Mouse (Mus musculus) embryonic facial prominence, embryonic 13.5 days (tissue): ENCODE measurements around the gene Ebf4. TPM values are rescaled to one million over a fixed set of nuclear protein-coding genes. Genes with fewer than 3 reads are reported as not detected.

Experiments used
- ATAC-seq: fragments of 200-750 bp; cut with Nextera tagmentation; 2 replicates; pipeline ENCODE4 v1.8.0; 2017; ENCODE audit warnings: low read depth; ENCODE audit not compliant: insufficient number of reproducible peaks, insufficient read depth, low FRiP score, low TSS enrichment
- H3K27ac ChIP-seq: fragments of 300-500 bp; sonication (generic); 2 replicates; pipeline ENCODE4 v1.5.1; 2015; ENCODE audit warnings: moderate library complexity, mild to moderate bottlenecking, inconsistent platforms
- H3K27me3 ChIP-seq: fragments of 300-500 bp; sonication (generic); 2 replicates; pipeline ENCODE4 v1.6.1; 2015; ENCODE audit warnings: mild to moderate bottlenecking, inconsistent platforms
- H3K36me3 ChIP-seq: fragments of 300-500 bp; sonication (generic); 2 replicates; pipeline ENCODE4 v1.6.1; 2015; ENCODE audit warnings: mild to moderate bottlenecking, inconsistent platforms
- H3K4me1 ChIP-seq: fragments of 300-500 bp; sonication (generic); 2 replicates; pipeline ENCODE4 v1.6.1; 2015; ENCODE audit warnings: inconsistent platforms
- H3K4me2 ChIP-seq: fragments of 300-500 bp; sonication (generic); 2 replicates; pipeline ENCODE4 v1.6.1; 2015; ENCODE audit warnings: moderate library complexity, mild to moderate bottlenecking, inconsistent platforms
- H3K4me3 ChIP-seq: fragments of 300-500 bp; sonication (generic); 2 replicates; pipeline ENCODE4 v1.5.1; 2015; ENCODE audit warnings: mild to moderate bottlenecking, inconsistent platforms
- H3K9ac ChIP-seq: fragments of 300-500 bp; sonication (generic); 2 replicates; pipeline ENCODE4 v1.6.1; 2015; ENCODE audit warnings: mild to moderate bottlenecking, inconsistent platforms
- H3K9me3 ChIP-seq: fragments of 300-500 bp; sonication (generic); 2 replicates; pipeline ENCODE4 v1.6.1; 2016; ENCODE audit warnings: inconsistent platforms
- WGBS: fragments of 180-500 bp; shearing (Covaris S2); methylation state at CpG from one replicate; pipeline ENCODE4 v1.1.7; 2015; ENCODE audit warnings: mixed read lengths; 5-methylcytosine and 5-hydroxymethylcytosine counted together
- polyA plus RNA-seq: library from polyadenylated mRNA; unstranded; fragments of >200 nt; fragmentation: Nextera tagmentation; extraction: Ambion mirVana; gene quantifications from 2 replicates; pipeline ENCODE4 v1.2.1, GENCODE M21; 2015

Gene Ebf4
- polyA plus RNA-seq, 1 experiment from 2014 or later = 3.9 TPM

GRCm38 (mm10) chr2:130275649-130276048, 19.3 kb upstream of the Ebf4 start:
- peaks cover 29% of the 10 kb centered on the region for H3K4me1 ChIP-seq
- H3K36me3 ChIP-seq = peaks cover 51% of the 10 kb centered on the region
- 42% methylated on average over 6 of the region's 6 CpGs for WGBS
- no peak for ATAC-seq
- H3K4me2 ChIP-seq = peak overlapping the region; percentile 88
- H3K4me3 ChIP-seq = peak overlapping the region; percentile 90
- no peaks in the 10 kb centered on the region for H3K9me3 ChIP-seq
- no peak overlapping the region for H3K27ac ChIP-seq
- H3K27me3 ChIP-seq = no peaks in the 10 kb centered on the region
- H3K9ac ChIP-seq = peak overlapping the region; percentile 95; the same call in 1 of the 2 replicates

DNA sequence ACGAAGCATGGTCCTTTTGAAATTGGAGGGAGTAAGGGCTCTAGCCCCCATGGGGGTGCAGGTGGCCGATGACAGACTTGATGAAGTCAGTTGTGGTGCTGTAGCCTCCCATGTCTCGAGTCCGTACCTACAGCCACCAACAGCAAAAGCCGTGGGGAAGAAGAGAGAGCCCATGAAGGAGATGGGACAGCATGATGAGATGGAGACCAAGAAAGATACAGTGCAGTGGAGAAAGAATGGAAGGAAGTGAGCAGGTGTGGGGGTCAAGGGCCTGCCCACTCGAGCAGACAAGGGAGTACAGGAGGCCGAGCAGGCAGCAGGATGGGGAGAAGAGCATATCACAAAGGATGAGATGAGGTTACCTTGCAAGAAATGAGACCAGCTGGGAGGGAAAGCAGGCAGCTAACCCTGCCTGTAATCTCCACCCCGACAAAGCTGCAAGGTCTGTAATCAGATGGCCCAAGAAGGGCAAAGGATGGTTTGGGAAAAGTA, 15.3 kb upstream of the Ebf4 start:
- Histone ChIP-seq H3K9ac (no peak overlapping the region), H3K9me3 (no peaks in the 10 kb centered on the region), H3K27me3 (no peaks in the 10 kb centered on the region), H3K27ac (no peak overlapping the region), H3K4me3 (no peak overlapping the region), H3K4me2 (no peak overlapping the region), H3K36me3 (peaks cover 62% of the 10 kb centered on the region), H3K4me1 (peaks cover 35% of the 10 kb centered on the region)
- ATAC-seq = no peak
- WGBS = 36% methylated on average over 8 of the region's 8 CpGs

- Histone ChIP-seq H3K4me1 (peaks cover 35% of the 10 kb centered on the region), H3K9me3 (no peaks in the 10 kb centered on the region), H3K4me2 (no peak overlapping the region), H3K36me3 (peaks cover 62% of the 10 kb centered on the region), H3K27me3 (no peaks in the 10 kb centered on the region), H3K4me3 (no peak overlapping the region), H3K27ac (no peak overlapping the region), H3K9ac (no peak overlapping the region)
- WGBS = 61% methylated on average over 7 of the region's 7 CpGs
- no peak for ATAC-seq
These were observed 14.7 kb upstream of the Ebf4 start for GRCm38 (mm10) chr2:130280224-130280623.

DNA sequence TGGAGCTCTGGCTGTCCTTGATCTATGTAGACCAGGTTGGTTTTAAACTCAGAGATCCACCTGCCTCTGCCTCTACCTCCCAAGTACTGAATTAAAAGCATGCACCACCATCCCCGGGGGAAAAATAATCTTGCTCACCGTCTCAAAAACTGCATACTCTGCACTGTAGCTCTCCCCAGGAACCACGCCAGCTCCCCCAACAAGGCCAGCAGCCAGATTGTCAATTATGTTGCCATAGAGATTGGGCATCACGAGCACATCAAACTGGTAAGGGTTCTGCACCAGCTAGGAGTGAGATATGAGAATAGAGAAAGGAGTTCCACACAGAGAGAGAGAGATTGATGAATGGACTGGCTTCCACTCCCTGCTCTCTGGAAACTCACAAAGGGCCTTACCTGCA, 14.2 kb upstream of the Ebf4 start:
- ATAC-seq = no peak
- H3K36me3 ChIP-seq = peaks cover 56% of the 10 kb centered on the region
- no peak overlapping the region for H3K9ac ChIP-seq
- H3K27me3 ChIP-seq = no peaks in the 10 kb centered on the region
- no peak overlapping the region for H3K4me2 ChIP-seq
- no peak overlapping the region for H3K27ac ChIP-seq
- no peak overlapping the region for H3K4me3 ChIP-seq
- H3K9me3 ChIP-seq = no peaks in the 10 kb centered on the region
- WGBS = 67% methylated on average over 4 of the region's 4 CpGs
- peaks cover 34% of the 10 kb centered on the region for H3K4me1 ChIP-seq

DNA sequence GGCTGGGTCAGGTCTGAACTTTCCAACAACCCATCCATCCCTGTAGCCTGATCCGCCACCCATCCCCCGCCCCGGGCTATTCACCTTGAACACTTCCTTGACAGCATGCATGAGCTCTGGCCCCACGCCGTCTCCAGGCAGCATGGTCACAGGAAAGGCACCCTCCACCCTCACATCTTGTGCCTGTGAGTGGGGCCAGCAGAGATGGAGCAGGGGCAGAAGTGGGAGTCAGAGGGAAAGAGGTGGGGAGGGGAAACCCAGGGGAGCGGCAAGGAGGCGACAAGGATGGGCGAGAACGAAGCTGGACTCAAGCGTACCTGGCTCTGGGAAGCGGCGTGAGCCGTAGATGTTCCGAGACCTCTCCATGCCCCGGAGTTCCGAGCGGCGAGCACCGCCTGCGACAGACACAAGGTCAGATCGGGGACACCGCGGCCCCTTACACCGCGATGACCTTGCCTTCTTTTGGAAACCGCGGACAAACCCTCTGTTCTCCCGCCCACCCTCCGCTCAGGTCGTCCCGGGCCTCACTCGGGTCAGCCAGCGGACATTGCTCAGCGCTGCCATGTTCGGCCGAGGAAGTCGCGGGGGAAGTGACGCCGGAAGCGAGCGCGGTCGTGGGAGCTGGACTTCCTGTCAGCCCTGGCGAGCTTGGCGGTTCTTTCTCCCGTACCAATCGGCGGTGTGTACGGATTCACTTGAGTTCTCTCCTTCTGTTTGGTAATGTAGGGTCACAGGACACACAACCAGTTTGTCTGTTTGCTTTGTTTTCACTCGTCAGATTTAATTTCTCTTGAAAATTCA, 10.9 kb upstream of the Ebf4 start, which contains the start of gene Idh3b:
Idh3b (minus strand) TSS at position 694 of the 801 bp plus-strand sequence.
- Histone ChIP-seq H3K9ac (peak within 1 kb of the TSS; percentile 89), H3K4me1 (peaks cover 20% of the 10 kb centered on the region), H3K4me2 (peak within 1 kb of the TSS; percentile 97), H3K27me3 (no peaks in the 10 kb centered on the region), H3K27ac (peak within 1 kb of the TSS; percentile 57), H3K36me3 (peaks cover 26% of the 10 kb centered on the region), H3K4me3 (peak within 1 kb of the TSS; percentile 91), H3K9me3 (no peaks in the 10 kb centered on the region)
- peak; percentile 80 for ATAC-seq
- WGBS = under 1% methylated on average over 51 of the region's 51 CpGs

DNA sequence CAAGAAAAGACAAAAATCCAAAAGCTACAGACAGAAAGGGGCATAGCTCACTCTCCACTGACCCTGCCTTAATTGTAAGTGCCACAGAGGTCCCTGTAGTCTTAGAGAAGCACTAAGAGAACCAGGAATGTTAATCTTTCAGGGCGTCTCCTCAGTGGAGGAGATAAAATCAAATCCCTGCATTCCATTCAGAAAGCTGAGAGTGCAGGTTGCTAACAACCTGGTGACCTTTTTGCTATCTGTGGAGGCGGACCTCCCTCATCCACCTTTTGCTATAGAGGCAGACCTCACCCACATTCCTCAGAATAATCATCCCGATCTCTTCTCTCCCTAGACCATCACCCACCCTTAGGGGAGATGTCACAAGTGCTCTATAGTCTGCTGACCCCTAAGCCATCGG, 5.9 kb upstream of the Ebf4 start:
- Histone ChIP-seq H3K9ac (no peak overlapping the region), H3K27me3 (no peaks in the 10 kb centered on the region), H3K4me2 (no peak overlapping the region), H3K9me3 (no peaks in the 10 kb centered on the region), H3K36me3 (no peaks in the 10 kb centered on the region), H3K4me3 (no peak overlapping the region), H3K4me1 (peaks cover 24% of the 10 kb centered on the region), H3K27ac (no peak overlapping the region)
- 48% methylated on average over 4 of the region's 4 CpGs for WGBS
- no peak for ATAC-seq

- no peak overlapping the region for H3K4me3 ChIP-seq
- H3K36me3 ChIP-seq = no peaks in the 10 kb centered on the region
- no peak overlapping the region for H3K9ac ChIP-seq
- ATAC-seq = 0 out of 2 replicates have a peak, but pooled peaks have one; percentile 8
- no peaks in the 10 kb centered on the region for H3K9me3 ChIP-seq
- peaks cover 28% of the 10 kb centered on the region for H3K4me1 ChIP-seq
- no peak overlapping the region for H3K27ac ChIP-seq
- no peak overlapping the region; the same call in 1 of the 2 replicates for H3K4me2 ChIP-seq
- H3K27me3 ChIP-seq = peaks cover 5% of the 10 kb centered on the region
- WGBS = 7% methylated on average over 8 of the region's 8 CpGs
These were observed 3.5 kb upstream of the Ebf4 start for GRCm38 (mm10) chr2:130291434-130291833.

GRCm38 (mm10) chr2:130293009-130293408, 2.0 kb upstream of the Ebf4 start:
- 42% methylated on average over 3 of the region's 3 CpGs for WGBS
- Histone ChIP-seq H3K4me2 (peak overlapping the region; percentile 76), H3K4me1 (peaks cover 41% of the 10 kb centered on the region), H3K4me3 (no peak overlapping the region), H3K27me3 (peaks cover 13% of the 10 kb centered on the region), H3K27ac (no peak overlapping the region), H3K36me3 (peaks cover 3% of the 10 kb centered on the region; the same call in 1 of the 2 replicates), H3K9me3 (no peaks in the 10 kb centered on the region), H3K9ac (no peak overlapping the region)
- no peak for ATAC-seq

DNA sequence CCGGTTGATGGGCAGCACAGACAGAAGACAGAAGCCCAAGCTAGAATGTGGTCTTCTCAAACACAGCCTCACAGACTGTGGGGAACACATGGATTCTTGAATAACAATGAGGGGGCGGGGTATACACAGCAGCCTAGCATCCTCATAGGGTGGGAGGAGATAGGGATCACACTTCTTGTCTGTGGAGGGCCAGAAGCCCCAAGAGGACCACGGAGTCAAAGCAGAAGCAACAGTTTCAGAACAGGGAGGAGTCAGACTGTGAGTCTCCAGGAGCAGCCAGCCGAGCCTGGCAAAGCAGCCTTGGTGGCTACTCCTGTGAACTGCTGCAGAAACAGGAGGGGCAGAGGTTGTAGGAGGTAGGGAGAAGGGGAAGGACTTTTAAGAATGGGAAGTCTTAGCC, 1.5 kb upstream of the Ebf4 start:
- H3K4me1 ChIP-seq = peaks cover 43% of the 10 kb centered on the region
- peaks cover 14% of the 10 kb centered on the region for H3K27me3 ChIP-seq
- no peak overlapping the region for H3K9ac ChIP-seq
- no peak overlapping the region for H3K27ac ChIP-seq
- H3K4me3 ChIP-seq = peak overlapping the region; percentile 12
- peak; percentile 59; the same call in 1 of the 2 replicates for ATAC-seq
- peaks cover 8% of the 10 kb centered on the region for H3K36me3 ChIP-seq
- H3K9me3 ChIP-seq = no peaks in the 10 kb centered on the region
- WGBS = 3% methylated on average over 4 of the region's 4 CpGs
- peak overlapping the region; percentile 76 for H3K4me2 ChIP-seq

DNA sequence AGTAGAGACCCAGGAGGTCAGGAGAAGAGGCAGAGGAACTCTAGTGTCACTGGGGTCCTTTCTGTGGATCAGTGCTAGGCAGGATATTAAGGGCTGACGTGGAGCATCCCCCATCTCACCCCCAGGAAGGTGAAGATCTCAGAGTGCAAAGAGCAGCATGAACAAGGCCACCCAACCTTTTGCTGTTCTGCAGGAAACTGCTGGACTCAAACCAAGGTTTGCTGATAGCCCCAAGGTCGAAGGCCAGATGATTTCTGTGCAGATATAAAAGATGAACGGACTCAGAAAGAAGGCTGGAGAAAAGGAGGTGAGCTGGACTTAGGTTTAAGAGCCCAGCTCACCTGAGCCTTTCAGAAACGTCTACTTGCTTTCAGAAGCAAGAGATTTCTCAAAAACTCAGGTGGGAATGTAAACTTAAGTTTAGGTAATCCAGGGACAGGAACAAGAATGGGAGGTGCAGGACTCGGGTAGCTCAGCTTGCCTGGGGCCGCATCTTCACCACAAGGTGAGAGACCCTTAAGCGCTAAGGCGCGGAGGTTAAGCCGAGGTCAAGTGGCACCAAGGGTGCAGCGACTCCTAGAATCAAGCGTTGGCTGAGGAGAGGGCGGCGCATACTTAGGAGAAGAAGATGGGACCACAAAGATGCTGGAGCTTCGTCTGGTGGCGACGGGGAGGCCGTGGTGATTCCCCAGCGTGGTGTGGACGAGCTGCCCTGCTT, 592 bp upstream of the Ebf4 start:
- Histone ChIP-seq H3K4me3 (peak overlapping the region; percentile 69), H3K27ac (peak overlapping the region; percentile 72), H3K27me3 (peaks cover 14% of the 10 kb centered on the region), H3K4me1 (peaks cover 43% of the 10 kb centered on the region), H3K9me3 (no peaks in the 10 kb centered on the region), H3K4me2 (peak overlapping the region; percentile 76), H3K36me3 (peaks cover 16% of the 10 kb centered on the region), H3K9ac (peak overlapping the region; percentile 84)
- 8% methylated on average over 20 of the region's 20 CpGs for WGBS
- ATAC-seq = no peak; the same call in 1 of the 2 replicates

DNA sequence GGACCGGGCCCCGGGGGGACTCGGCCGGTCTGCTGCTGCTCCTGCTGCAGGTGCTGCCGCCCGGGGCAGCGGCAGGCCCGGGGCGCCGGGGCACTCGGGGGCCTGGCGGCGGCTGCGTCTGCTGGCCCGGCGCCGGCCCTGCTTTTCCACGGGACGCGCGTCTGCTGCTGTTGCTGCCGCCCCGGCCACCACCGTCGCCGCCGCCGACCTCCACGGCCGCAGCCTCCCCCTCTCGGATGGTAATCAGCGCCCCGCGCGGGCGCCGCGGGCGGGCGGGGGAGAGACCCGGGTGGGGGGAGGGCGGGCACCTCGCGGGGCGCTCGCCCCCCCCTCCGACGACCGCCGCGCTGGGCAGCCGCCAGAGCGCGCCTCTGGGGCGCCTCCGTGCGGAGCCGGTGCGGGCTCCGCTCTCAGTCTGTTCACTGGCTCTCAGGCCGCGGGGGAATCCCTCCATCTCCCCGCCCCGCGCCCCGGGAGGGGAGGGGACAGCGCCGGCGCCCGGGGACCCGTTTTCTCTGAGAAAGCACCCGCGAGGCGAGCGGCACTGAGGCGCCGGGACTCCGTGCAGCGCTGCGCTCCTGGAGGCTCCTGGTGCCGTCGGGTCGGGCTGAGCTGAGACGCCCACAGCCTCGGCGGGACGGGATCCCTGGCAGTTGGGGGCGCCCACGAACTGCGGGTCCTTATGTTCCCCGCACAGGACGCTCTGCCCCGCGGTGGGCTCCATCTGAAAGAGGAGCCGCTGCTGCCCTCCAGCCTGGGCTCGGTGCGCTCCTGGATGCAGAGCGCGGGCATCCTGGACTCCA, 563 bp downstream of the Ebf4 start:
- peak; percentile 53 for ATAC-seq
- H3K4me3 ChIP-seq = peak overlapping the region; percentile 69
- WGBS = under 1% methylated on average over 40 of the region's 99 CpGs
- H3K27me3 ChIP-seq = peaks cover 14% of the 10 kb centered on the region
- H3K4me1 ChIP-seq = peaks cover 45% of the 10 kb centered on the region
- peak overlapping the region; percentile 76 for H3K4me2 ChIP-seq
- no peaks in the 10 kb centered on the region for H3K9me3 ChIP-seq
- peak overlapping the region; percentile 72 for H3K27ac ChIP-seq
- peaks cover 22% of the 10 kb centered on the region for H3K36me3 ChIP-seq
- peak overlapping the region; percentile 84 for H3K9ac ChIP-seq
